Mouse (Mus musculus): Measurements from ENCODE around the gene Gins3. TPM values are rescaled to one million over a fixed set of nuclear protein-coding genes. Genes with fewer than 3 reads are reported as not detected.

Gins3 gene
- polyA plus RNA-seq, 1 experiment from 2014 or later, result 3.6 TPM

- Histone ChIP-seq H3K27ac (ENCODE audit: low read depth, low read length) (no peak overlapping the region), H3K9ac (ENCODE audit: low read depth, low read length) (no peak overlapping the region), H3K9me3 (ENCODE audit: control insufficient read depth) (no peaks in the 10 kb centered on the region), H3K27me3 (replicated peaks; ENCODE audit: control insufficient read depth, insufficient read depth, low read length) (no peaks in the 10 kb centered on the region), H3K36me3 (ENCODE audit: control insufficient read depth, insufficient read depth) (no peaks in the 10 kb centered on the region), H3K4me3 (ENCODE audit: low read depth, low read length) (no peak overlapping the region), H3K4me2 (replicated peaks; ENCODE audit: low read depth) (no peak overlapping the region), H3K4me1 (replicated peaks; ENCODE audit: control insufficient read depth, insufficient read depth, low read length) (no peaks in the 10 kb centered on the region)
- WGBS, result 88% methylated on average over 2 of the region's 2 CpGs
- 0 out of 2 replicates have a peak, but pooled peaks have one; percentile 5 for TF ChIP-seq CTCF (IDR thresholded peaks at IDR 0.05; ENCODE audit: low read depth)
- ATAC-seq, result no peak
Observed at GRCm38 (mm10) chr8:95624833-95625232, 8.4 kb upstream of the Gins3 start.

- ATAC-seq, result no peak
- WGBS, result 85% methylated on average over 6 of the region's 6 CpGs
- Histone ChIP-seq H3K27me3 (replicated peaks; ENCODE audit: control insufficient read depth, insufficient read depth, low read length) (no peaks in the 10 kb centered on the region), H3K4me1 (replicated peaks; ENCODE audit: control insufficient read depth, insufficient read depth, low read length) (0 out of 2 replicates have a peak, but pooled peaks cover 3% of the 10 kb centered on the region), H3K4me3 (ENCODE audit: low read depth, low read length) (peak overlapping the region; percentile 91; the same call in 1 of the 2 replicates), H3K9me3 (ENCODE audit: control insufficient read depth) (no peaks in the 10 kb centered on the region), H3K27ac (ENCODE audit: low read depth, low read length) (no peak overlapping the region), H3K9ac (ENCODE audit: low read depth, low read length) (no peak overlapping the region), H3K4me2 (replicated peaks; ENCODE audit: low read depth) (peak overlapping the region; percentile 98), H3K36me3 (ENCODE audit: control insufficient read depth, insufficient read depth) (no peaks in the 10 kb centered on the region)
- TF ChIP-seq CTCF (IDR thresholded peaks at IDR 0.05; ENCODE audit: low read depth), result no peak
Observed at GRCm38 (mm10) chr8:95632840-95633239, 413 bp upstream of the Gins3 start.

GRCm38 (mm10) chr8:95634063-95634340 is 749 bp downstream of the Gins3 start:
- H3K4me1 ChIP-seq (replicated peaks; ENCODE audit: control insufficient read depth, insufficient read depth, low read length), result 0 out of 2 replicates have a peak, but pooled peaks cover 3% of the 10 kb centered on the region
- no peak for ATAC-seq
- H3K4me2 ChIP-seq (replicated peaks; ENCODE audit: low read depth), result peak overlapping the region; percentile 98
- no peaks in the 10 kb centered on the region for H3K27me3 ChIP-seq (replicated peaks; ENCODE audit: control insufficient read depth, insufficient read depth, low read length)
- TF ChIP-seq CTCF (IDR thresholded peaks at IDR 0.05; ENCODE audit: low read depth), result no peak
- peaks cover under 1% of the 10 kb centered on the region; the same call in 1 of the 2 replicates for H3K36me3 ChIP-seq (ENCODE audit: control insufficient read depth, insufficient read depth)
- H3K27ac ChIP-seq (ENCODE audit: low read depth, low read length), result no peak overlapping the region
- H3K4me3 ChIP-seq (ENCODE audit: low read depth, low read length), result peak overlapping the region; percentile 91
- no peaks in the 10 kb centered on the region for H3K9me3 ChIP-seq (ENCODE audit: control insufficient read depth)
- 3% methylated on average over 6 of the region's 6 CpGs for WGBS
- peak overlapping the region; percentile 47 for H3K9ac ChIP-seq (ENCODE audit: low read depth, low read length)

GRCm38 (mm10) chr8:95644942-95645341 is 11.7 kb downstream of the Gins3 start:
- Histone ChIP-seq H3K9me3 (ENCODE audit: control insufficient read depth) (no peaks in the 10 kb centered on the region), H3K27me3 (replicated peaks; ENCODE audit: control insufficient read depth, insufficient read depth, low read length) (no peaks in the 10 kb centered on the region), H3K27ac (ENCODE audit: low read depth, low read length) (no peak overlapping the region), H3K4me3 (ENCODE audit: low read depth, low read length) (no peak overlapping the region), H3K36me3 (ENCODE audit: control insufficient read depth, insufficient read depth) (peaks cover 15% of the 10 kb centered on the region; the same call in 1 of the 2 replicates), H3K9ac (ENCODE audit: low read depth, low read length) (no peak overlapping the region), H3K4me1 (replicated peaks; ENCODE audit: control insufficient read depth, insufficient read depth, low read length) (no peaks in the 10 kb centered on the region), H3K4me2 (replicated peaks; ENCODE audit: low read depth) (no peak overlapping the region)
- no peak for TF ChIP-seq CTCF (IDR thresholded peaks at IDR 0.05; ENCODE audit: low read depth)
- 85% methylated on average over 2 of the region's 2 CpGs for WGBS
- no peak for ATAC-seq

GRCm38 (mm10) chr8:95648251-95648650 is 15.0 kb downstream of the Gins3 start:
- no peak for ATAC-seq
- Histone ChIP-seq H3K9ac (ENCODE audit: low read depth, low read length) (no peak overlapping the region), H3K4me3 (ENCODE audit: low read depth, low read length) (no peak overlapping the region), H3K27ac (ENCODE audit: low read depth, low read length) (no peak overlapping the region), H3K4me2 (replicated peaks; ENCODE audit: low read depth) (no peak overlapping the region), H3K36me3 (ENCODE audit: control insufficient read depth, insufficient read depth) (peaks cover 10% of the 10 kb centered on the region; the same call in 1 of the 2 replicates), H3K4me1 (replicated peaks; ENCODE audit: control insufficient read depth, insufficient read depth, low read length) (no peaks in the 10 kb centered on the region), H3K9me3 (ENCODE audit: control insufficient read depth) (no peaks in the 10 kb centered on the region), H3K27me3 (replicated peaks; ENCODE audit: control insufficient read depth, insufficient read depth, low read length) (no peaks in the 10 kb centered on the region)
- no peak for TF ChIP-seq CTCF (IDR thresholded peaks at IDR 0.05; ENCODE audit: low read depth)
- 86% methylated on average over 3 of the region's 3 CpGs for WGBS

- no peak for ATAC-seq
- Histone ChIP-seq H3K9me3 (ENCODE audit: control insufficient read depth) (no peaks in the 10 kb centered on the region), H3K36me3 (ENCODE audit: control insufficient read depth, insufficient read depth) (no peaks in the 10 kb centered on the region), H3K4me3 (ENCODE audit: low read depth, low read length) (no peak overlapping the region), H3K4me2 (replicated peaks; ENCODE audit: low read depth) (no peak overlapping the region), H3K9ac (ENCODE audit: low read depth, low read length) (no peak overlapping the region), H3K27ac (ENCODE audit: low read depth, low read length) (no peak overlapping the region), H3K4me1 (replicated peaks; ENCODE audit: control insufficient read depth, insufficient read depth, low read length) (no peaks in the 10 kb centered on the region), H3K27me3 (replicated peaks; ENCODE audit: control insufficient read depth, insufficient read depth, low read length) (no peaks in the 10 kb centered on the region)
- TF ChIP-seq CTCF (IDR thresholded peaks at IDR 0.05; ENCODE audit: low read depth), result no peak
- WGBS, result 68% methylated on average over 5 of the region's 5 CpGs
Observed at GRCm38 (mm10) chr8:95653351-95653750, 20.1 kb downstream of the Gins3 start.

- H3K9me3 ChIP-seq (ENCODE audit: control insufficient read depth), result no peaks in the 10 kb centered on the region
- TF ChIP-seq CTCF (IDR thresholded peaks at IDR 0.05; ENCODE audit: low read depth), result no peak
- no peaks in the 10 kb centered on the region for H3K4me1 ChIP-seq (replicated peaks; ENCODE audit: control insufficient read depth, insufficient read depth, low read length)
- H3K9ac ChIP-seq (ENCODE audit: low read depth, low read length), result no peak overlapping the region
- H3K27ac ChIP-seq (ENCODE audit: low read depth, low read length), result no peak overlapping the region
- no peak overlapping the region for H3K4me3 ChIP-seq (ENCODE audit: low read depth, low read length)
- no peaks in the 10 kb centered on the region for H3K27me3 ChIP-seq (replicated peaks; ENCODE audit: control insufficient read depth, insufficient read depth, low read length)
- 70% methylated on average over 7 of the region's 7 CpGs for WGBS
- H3K4me2 ChIP-seq (replicated peaks; ENCODE audit: low read depth), result no peak overlapping the region
- no peaks in the 10 kb centered on the region for H3K36me3 ChIP-seq (ENCODE audit: control insufficient read depth, insufficient read depth)
- ATAC-seq, result no peak
Observed at GRCm38 (mm10) chr8:95655831-95656230, 22.6 kb downstream of the Gins3 start.
